Mouse (Mus musculus) telencephalon, adult 2 months (tissue): ENCODE data around the gene Nuak2.
"Not testable (repeated sequence)": the region's sequence is repeated elsewhere in the genome, so short reads cannot be mapped to it uniquely, and the experiment has no call there.

Experiments used
- DNase-seq: peaks from one replicate; pipeline ENCODE4 v3.0.0-alpha.2; 2011; ENCODE audit warnings: low read depth, low spot score

The Nuak2 gene

GRCm38 (mm10) chr1:132315889-132316624 lies at the start of gene Nuak2:
Nuak2 (plus strand) TSS chr1:132316126.
- no peak for DNase-seq

GRCm38 (mm10) chr1:132266791-132267557 lies 49.0 kb upstream of the Nuak2 start:
- DNase-seq = no peak

GRCm38 (mm10) chr1:132267959-132268358 lies 48.0 kb upstream of the Nuak2 start:
- no peak for DNase-seq

- peak; percentile 39 for DNase-seq
These were observed 47.4 kb upstream of the Nuak2 start for GRCm38 (mm10) chr1:132268418-132269060.

GRCm38 (mm10) chr1:132271237-132271636 lies 44.7 kb upstream of the Nuak2 start:
- DNase-seq = no peak

- no peak for DNase-seq
These were observed 39.2 kb upstream of the Nuak2 start for GRCm38 (mm10) chr1:132276694-132277093.

GRCm38 (mm10) chr1:132277124-132277523 lies 38.8 kb upstream of the Nuak2 start:
- DNase-seq = no peak

- DNase-seq = not testable (repeated sequence)
These were observed 35.3 kb upstream of the Nuak2 start for GRCm38 (mm10) chr1:132280636-132281035.

GRCm38 (mm10) chr1:132281523-132282176 lies 34.3 kb upstream of the Nuak2 start:
- no peak for DNase-seq

- no peak for DNase-seq
These were observed 33.8 kb upstream of the Nuak2 start for GRCm38 (mm10) chr1:132282177-132282536.

- no peak for DNase-seq
These were observed 32.9 kb upstream of the Nuak2 start for GRCm38 (mm10) chr1:132283018-132283417.

- DNase-seq = no peak
These were observed 29.2 kb upstream of the Nuak2 start for GRCm38 (mm10) chr1:132286735-132287134.

GRCm38 (mm10) chr1:132287445-132287844 lies 28.5 kb upstream of the Nuak2 start:
- no peak for DNase-seq

GRCm38 (mm10) chr1:132287991-132288451 lies 27.9 kb upstream of the Nuak2 start:
- DNase-seq = no peak

- DNase-seq = no peak
These were observed 26.0 kb upstream of the Nuak2 start for GRCm38 (mm10) chr1:132289965-132290364.

GRCm38 (mm10) chr1:132290921-132291675 lies 24.8 kb upstream of the Nuak2 start:
- no peak for DNase-seq

GRCm38 (mm10) chr1:132291706-132292105 lies 24.2 kb upstream of the Nuak2 start:
- no peak for DNase-seq

- no peak for DNase-seq
These were observed 23.4 kb upstream of the Nuak2 start for GRCm38 (mm10) chr1:132292318-132293129.

GRCm38 (mm10) chr1:132295506-132295905 lies 20.4 kb upstream of the Nuak2 start:
- no peak for DNase-seq

GRCm38 (mm10) chr1:132296051-132296450 lies 19.9 kb upstream of the Nuak2 start:
- DNase-seq = no peak
